Mouse (Mus musculus) left cerebral cortex, adult 18-20 months (tissue): ENCODE data around the gene Pld1. TPM values are rescaled to one million over a fixed set of nuclear protein-coding genes. Genes with fewer than 3 reads are reported as not detected.
"Not testable (repeated sequence)": the region's sequence is repeated elsewhere in the genome, so short reads cannot be mapped to it uniquely, and the experiment has no call there.

ENCODE experiments used
- DNase-seq, 2 experiments: peaks; one replicate each; pipeline ENCODE4 v3.0.0; 2021 to 2022; ENCODE audit warnings: low spot score in 2 of 2, mixed read lengths in 1 of 2
- total RNA-seq, 2 experiments: library from RNA; stranded (reverse); gene quantifications; 2 replicates each; pipeline ENCODE4 v1.2.3; 2021

Gene Pld1
- total RNA-seq, 2 experiments from 2014 or later, result 5.5 to 7.6 TPM

DNA sequence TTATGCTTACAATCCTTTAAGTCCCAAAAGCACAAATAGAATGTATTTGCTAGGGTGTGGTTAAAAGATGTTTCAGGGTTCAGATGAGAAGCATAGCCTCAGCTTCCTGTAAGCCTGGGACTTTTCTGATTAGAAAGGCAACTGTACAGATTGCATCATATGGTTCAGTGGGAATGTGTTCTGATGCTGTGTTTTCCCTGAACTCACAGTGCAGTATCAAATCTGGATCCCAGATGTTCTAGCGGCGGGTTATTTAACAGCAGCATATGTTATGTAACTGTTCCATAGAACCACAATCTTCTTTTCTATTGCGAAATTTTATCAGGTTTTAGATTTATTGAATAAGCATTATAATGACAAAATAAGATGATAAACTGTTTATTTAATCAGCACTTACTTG, 3.1 kb downstream of the Pld1 start:
- DNase-seq, result no peak

DNA sequence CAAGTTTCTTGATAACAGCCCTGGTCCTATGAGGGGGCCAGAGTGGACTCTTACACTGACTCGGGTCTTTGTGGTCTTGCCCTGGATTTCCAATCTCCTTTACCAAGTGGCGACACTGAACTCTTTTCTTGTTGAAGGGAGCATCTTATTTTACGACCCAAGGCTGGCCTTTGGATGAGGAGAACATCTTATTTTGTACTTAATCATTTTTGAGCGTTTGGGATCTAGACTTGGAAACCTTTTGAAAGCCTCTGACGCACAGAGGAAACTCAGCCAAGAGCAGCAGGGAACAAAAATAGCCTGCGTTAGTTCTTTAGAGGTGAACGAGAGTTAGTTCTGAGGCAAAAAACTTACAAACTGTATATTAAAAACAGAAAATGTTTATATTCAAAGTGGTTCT, 4.5 kb downstream of the Pld1 start:
- DNase-seq, result no peak

DNA sequence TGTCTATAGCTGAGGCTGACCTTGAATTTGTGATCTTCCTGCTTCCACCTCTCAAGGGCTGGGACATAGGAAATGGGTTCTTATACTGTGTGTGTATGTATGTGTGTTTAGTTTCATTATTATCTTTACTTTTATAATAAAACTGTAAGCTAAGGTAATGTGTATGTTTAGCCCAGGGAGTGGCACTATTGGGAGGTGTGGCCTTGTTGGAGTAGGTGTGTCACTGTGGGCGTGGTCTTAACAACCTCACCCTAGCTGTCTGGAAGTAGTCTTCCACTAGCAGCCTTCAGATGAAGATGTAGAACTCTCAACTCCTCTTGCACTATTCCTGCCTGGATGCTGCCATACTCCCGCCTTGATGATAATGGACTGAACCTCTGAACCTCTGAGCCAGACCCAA, 6.9 kb downstream of the Pld1 start:
- not testable (repeated sequence) for DNase-seq

DNA sequence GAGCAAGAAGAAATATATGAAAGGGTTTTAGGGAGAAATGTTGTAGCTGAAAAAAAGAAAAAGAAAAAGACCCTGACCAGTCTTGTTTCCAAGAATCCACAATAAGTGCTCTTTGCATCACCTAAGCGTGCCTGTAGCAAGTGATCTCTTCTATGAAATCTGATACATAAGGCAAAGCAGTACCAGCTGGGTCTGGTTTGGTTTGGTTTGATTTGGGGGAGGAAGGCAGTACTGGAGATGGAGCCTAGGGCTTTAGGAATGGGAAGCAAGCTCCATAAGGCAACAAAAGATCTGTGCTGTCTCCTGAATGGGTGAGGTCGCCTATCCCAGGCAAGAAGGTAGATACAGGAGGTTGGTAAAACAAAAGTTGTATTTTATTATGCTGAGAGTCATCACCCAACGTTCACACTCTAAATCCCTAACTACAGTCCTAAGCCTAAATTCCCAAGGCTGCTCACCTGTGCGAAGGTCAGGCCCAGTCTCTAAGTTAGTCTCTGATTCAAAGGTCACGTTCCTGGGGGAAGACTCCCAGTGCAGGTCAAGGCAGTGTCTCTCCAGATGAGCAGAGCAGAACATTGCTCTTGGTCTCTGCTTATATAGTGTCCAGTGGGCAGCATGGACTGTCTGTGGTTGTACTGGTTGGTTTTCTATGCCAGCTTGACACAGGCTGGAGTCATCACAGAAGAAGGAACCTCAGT, 10.8 kb downstream of the Pld1 start:
- no peak for DNase-seq

DNA sequence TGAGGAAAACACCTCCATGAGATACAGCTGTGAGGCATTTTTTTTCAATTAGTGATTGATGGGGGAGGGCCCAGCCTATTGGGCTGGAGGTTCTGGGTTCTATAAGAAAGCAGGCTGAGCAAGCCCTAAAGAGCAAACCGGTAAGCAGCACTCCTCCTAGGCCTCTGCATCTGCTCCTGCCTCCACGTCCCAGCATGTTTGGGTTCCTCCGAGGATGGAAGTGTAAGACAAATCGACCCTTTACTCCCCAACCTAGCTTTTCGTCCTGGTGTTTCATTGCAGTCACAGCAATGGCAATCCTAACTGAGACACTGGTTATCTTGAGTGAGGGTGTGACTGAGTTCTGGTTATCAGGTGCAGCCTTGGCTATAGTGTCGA, 11.4 kb downstream of the Pld1 start:
- DNase-seq, result no peak

DNA sequence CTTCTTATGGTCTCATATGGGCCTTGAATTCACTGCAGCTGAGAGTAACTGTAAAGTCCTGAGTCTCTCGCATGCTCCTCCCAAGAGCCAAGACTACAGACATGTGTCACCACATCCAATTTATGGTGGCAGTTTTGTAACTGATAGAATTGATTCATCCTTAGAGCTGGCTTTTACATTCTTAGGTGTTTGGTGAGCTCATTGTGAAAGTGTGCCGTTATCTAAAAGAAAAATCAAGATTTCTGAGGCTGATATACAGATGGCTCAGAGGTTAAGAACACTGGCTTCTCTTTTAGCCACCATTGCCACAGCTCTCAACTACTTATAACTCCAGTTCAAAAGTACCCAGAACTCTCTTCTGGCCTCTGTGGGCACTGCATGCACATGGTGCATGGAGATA, 12.2 kb downstream of the Pld1 start:
- no peak for DNase-seq

DNA sequence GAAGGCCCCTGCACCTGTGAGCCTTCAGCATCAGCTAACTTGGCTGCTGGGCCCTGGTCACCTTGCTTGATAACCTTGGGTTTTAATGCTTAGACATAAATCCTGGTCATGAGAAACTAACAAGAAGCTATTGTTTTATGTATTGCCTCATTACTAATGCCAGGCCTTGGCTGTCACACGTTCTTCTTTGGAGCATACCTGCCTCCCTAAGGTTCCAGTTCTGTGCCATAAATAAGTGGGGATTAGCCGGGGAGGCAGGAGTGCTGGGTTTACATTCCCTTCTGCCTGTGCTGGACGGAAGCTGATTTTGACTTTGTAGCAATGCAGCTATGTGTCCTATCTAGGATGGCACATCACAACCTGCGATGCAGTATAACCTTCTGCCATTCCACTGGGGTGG, 13.2 kb downstream of the Pld1 start:
- no peak for DNase-seq

DNA sequence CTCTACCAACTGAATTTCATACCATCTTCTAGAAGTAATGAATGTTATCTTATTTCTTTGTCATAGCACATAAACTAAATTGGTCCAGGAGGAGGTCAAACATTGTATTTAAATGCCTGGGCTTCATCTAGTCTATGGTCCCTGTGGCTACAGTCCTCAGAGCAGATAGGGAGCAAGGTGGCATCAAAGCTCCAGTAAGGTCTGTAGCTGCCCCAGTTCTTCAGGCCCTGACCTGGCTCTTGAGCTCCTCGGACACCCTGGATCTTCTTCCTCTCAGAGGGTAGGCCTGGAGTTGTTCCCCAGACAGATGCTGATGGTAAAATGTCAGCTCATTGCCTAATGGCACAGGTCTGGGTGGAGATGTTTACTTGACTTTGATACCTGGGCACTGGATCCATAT, 17.5 kb downstream of the Pld1 start:
- no peak for DNase-seq

DNA sequence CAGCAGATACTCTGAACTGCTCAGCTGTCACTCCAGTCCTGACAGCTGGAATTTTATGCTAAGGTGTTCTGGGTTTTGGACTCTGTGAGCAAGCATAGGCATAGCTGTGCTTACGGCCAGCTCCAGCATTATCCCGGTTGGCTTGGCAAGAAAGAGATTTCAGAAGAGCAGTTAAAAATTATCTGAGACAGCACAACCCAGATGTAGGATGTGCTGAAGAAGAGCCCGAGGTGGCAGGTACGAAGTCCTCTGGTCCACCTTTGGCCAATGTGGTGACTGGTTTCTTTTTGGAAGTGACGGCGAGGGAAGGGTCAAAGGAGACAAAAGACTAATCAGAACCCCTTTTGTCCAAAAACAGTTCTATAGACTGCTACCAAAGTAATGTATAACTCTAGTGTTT, 20.7 kb downstream of the Pld1 start:
- no peak for DNase-seq

DNA sequence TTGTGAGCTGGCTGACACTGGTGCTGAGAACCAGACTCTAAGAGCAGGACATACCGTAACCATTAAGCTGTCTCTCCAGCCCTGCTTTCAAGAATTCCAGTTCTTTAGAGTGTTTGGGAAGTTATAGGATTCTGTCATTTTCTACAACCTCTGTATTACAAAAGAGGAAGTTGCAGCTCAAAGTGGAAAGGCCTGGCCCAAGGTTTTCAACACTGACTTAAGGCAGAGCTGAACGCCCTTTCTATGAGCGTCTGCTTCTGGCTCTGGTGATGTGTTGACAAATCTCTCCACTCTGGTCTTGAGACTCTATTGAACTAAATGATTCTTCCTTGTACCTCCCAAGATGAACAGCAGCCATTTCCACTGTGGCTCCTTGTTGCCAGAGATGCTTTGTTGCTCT, 22.7 kb downstream of the Pld1 start:
- no peak for DNase-seq

DNA sequence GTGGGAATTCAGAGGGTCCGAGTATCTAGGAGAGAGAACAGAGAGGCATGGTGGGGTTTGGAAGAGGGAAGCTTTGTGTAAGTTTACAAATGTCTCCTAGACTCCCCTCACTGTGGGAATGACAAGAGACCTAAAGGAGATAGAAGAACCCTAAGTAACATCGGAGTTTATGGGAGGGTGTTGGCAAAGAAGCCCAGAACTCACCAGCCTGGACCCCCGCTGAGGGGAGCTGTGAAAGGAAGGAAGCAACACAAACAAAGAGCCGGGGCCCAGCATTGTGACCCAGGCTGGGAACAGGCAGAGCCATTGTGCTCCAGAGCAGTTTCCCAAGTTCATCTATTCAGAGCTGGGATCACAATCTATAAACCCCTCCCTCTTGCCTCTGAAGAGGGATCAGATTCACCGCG, 25.3 kb downstream of the Pld1 start:
- DNase-seq, result no peak

DNA sequence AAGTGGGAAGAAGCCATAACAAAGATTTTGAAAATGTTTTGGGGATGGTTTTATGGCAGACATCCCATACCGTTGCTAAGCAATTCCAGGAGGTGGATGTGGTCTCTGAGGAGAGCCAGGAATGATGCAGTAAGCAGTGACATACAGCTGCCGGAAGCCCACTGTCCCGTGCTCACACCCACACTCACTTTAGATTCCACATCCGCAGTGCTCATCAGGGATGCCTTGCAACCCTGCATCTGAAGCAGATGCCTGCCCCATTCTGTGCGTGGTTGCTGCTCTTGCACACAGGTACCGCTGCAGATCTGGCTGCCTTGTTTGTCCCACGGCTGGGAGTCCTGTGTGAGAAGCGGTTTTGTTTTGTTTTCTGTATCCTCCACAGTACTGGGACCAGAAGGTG, 30.2 kb downstream of the Pld1 start:
- peak; percentile 40 to 42 for DNase-seq

DNA sequence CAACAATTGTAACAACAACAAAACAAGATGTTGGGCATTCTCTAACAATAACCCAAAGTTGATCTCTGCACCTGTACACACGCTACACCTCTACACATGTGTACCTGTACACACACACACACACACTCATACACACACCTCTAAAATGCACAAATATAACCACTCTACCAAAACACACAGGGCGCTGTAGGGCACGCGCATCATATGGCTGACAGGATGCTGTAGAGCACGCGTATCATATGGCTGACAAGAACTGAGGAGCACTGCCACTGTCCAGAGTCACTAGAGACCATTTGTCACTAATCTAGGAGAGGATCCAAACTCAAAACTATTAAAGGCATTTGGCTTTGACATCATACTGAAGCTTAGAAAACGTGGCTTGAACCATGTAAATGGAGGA, 35.4 kb downstream of the Pld1 start:
- no peak for DNase-seq

DNA sequence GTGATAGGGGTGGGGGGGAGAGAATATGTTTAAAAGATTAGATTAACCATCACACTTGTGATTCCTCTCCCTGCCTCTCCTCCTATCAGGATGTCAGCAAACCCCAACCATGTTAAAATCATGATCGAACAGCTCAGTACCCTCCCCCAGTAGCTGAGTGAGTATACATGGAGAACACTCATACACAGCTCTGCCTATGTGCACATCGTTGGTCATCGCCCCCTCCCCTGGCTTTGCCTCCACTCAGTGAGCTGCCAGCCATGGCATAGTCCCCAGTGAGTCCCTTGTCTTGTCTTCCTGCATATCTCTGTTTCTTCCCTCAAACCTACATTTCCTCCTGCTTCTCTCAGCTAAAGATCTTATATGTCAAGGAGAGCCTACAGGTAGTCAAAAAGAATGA, 36.5 kb downstream of the Pld1 start:
- no peak for DNase-seq

DNA sequence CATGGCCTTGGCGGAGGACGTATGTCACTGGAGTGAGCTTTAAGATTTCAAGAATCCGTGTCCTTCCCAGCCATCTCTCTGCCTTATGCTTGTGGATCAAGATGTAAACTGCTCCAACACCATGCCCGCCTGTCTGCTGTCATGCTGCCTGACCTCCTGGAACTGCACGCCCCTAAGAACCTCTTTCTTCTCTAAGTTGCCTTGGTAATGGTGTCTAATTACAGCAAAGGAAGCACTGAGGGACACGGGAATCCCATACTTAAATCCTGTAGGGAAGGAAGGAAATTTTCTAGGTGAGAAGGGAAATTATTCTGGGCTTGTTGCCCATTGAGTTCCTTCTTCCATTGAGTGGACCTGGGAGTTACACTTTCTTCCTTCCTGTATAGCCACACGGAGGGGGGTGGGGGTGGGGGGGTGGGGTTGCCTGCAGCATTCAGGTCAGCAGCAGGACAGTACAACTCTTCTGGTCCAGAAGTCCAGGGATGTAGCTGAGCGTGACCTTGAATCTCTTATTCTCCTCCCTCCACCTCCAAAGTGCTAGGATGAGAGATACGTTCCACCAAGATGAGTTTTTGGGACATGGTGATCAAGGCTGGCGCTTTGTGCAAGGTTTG, 38.5 kb downstream of the Pld1 start:
- no peak for DNase-seq

DNA sequence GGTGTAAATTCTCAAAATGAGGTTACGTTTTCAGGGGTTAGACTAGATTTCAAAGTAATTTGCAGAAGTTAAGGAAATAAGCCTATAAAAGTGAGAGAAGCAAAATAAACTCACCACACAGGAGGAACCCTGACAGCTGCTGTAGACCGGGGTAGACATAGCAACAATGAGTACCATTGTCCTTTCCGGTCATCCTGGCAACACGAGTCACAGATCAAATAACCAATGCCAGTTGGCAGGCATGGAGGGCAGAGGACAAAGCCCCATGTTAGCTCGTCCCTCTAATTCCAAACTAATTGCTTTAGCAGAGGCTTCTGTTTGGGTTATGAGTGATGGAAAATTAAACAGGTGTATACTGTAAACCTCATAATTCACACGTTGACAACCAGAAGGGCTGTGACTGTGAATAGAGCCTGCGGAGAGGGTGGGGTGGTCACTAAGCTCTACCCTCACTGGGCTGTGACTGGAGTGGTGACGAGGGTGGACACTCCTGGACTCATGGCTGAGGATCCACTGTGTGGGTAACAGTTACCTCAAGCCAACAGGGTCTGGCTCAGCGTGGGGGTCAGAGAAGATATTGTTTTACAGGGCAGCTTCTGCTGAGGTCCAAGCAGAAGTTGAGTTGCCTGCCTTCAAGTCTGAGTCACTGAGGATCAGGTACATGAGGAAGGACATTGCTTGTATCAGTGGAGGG, 39.7 kb downstream of the Pld1 start:
- no peak for DNase-seq

DNA sequence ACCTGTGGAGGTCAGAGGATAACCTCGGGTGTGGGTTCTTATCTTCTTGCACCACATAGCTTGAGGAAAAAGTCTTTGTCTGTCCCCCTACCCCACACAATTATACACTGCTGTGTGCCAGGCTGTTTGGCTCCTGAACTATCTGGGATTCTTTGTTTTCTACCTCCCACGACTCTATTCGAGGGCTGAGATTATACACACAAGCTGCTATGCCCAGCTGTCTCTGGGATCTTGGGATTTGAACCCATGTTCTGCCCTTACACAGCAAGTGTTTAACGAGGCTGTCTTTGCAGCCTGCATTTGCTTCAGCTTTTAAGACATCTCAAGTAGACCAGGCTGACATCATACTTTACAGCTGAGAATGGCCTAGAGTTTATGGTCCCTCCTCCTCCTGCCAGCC, 43.1 kb downstream of the Pld1 start:
- no peak for DNase-seq

DNA sequence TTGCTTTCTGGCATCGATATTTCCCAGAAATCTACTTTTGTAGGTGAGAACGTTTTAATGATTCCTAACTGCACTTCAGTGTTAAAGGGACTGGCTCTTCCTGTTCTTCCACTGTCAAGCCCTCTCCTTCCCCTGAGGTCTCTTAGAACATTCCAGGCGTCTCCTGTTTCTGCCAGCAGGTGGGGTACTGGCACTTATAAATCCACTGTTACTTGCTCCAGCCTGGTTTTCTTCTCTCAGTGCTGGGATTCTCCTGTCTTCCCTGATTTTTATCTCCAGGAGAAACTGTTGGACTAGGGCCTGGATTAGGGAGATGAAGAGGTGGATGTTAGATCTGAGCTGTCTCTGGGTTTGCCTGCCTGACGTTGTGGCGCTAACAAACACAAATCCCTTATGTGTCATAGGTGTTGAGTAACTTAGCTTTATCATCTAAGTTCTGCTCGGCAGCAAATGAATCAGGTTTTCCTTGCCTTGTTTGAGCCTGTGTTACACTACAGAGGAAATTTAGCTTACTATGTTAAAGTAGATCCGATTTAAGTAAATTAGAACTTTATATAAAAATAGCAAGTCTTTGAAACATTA, 44.0 kb downstream of the Pld1 start:
- DNase-seq, result peak; percentile 76 to 77

DNA sequence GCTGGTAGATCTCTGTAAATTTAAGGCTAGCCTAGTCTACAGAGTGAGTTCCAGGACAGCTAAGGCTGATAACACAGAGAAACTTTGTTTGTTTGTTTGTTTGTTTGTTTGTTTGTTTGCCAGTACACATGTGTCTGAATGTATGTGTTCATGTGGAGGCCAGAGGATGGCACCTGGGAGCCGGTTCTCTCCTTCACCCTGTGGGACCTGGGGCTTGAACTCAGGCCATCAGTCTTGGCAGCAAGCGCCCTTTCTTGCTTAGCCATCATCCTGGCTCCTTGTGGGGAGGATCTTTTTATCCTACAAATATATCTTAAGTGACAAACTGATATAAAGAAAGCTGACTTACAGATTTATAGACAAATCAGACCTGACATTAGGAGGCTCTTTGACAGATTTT, 44.8 kb downstream of the Pld1 start:
- DNase-seq, result no peak

DNA sequence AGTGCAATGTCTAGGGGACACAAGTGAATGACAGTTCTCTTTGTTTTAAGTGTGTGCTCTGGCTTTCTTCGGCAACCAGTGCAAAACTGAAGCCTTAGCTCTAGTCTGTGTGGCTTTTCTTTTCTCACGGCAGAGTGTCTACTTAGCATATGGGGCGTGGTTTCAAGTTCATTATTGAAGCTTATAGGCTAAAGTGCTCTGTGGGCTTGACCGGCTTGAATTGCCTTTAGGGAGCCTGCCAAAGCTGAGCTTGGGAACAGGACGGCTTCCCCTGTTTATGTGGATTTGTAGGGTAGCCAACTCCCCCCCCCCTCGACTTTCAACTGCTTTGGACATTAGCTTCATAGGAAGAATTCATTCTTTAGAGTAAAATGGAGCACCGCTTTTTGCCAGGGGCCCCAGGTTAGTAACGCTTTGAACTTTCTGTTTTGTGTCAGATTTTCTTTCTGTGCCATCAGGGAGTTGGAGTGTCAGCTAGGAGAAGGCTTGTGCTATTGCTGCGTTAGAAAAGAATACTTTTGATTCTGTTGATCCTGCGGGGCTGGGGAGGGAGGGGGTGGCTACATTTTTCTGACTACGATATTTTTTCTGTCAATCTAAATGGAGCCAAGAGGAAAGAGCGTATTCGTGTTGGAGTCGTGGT, 45.6 kb downstream of the Pld1 start:
- peak; percentile 16 to 25 for DNase-seq

DNA sequence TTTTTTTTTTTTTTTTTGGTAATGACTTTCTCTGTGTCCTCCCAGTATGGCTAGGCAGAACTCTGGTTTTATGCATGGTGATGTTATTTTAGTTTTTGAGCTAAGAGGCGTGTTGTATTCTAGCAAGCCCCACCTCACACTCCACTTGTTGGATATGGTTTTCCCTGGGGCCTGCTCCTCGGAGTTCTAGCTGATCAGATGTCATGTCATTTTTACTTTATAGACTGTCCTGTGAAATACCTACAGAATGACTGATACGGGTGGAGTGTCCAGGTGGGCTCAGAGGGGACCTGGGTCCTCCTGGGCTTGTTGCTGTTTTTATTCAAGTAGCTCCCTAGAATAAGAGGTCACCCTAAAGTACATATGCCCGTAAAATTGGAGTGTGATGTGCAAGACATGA, 46.1 kb downstream of the Pld1 start:
- DNase-seq, result no peak

DNA sequence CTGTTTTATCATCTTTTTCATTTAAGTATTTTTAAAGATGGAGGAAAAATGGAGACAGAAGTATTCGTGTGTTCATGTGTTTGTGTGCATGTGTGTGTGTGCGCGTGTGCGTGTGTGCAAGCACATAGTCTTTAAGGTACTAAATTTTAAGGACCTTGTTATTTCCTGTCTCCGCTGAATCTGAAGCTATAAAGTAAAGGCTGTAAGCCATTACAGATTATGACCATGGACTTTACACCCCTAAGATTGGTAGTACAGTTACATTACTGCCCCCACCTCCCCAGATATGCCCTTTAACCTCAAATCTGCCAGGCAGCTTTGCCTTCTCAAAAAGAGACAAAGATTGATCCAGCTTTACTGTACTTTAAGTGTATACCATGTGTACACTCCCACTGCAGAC, 46.8 kb downstream of the Pld1 start:
- no peak for DNase-seq
